Mouse (Mus musculus): ENCODE data around the gene Nf1.

DNA sequence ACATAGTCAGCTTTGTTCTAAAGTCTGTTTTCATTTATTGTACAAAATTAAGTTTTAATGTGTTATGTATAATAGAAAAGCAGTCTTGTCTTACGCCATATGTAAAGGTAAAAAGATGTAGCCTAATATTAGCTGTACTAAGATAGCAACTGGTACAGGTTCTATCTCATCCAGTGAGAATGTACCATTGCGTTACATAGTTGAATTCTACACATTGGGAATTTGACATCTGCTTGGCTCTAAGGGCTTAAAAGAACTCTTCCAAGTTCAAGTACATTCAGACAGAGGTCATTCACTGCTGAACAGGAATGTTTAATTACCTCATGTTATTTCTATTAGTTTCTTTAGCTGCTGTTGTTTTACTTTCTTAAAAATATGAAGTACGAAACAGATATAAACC is 187.1 kb downstream of the Nf1 start:
- no peak for TF ChIP-seq CTCF (IDR thresholded peaks at IDR 0.05; ENCODE audit: low read depth)
- no peak for TF ChIP-seq EP300 (IDR thresholded peaks at IDR 0.05; ENCODE audit: low read depth)

All from heart, postnatal 0 days (tissue).